Mouse (Mus musculus) Patski (cell line): Measurements from ENCODE around the gene Ahnak. TPM values are rescaled to one million over a fixed set of nuclear protein-coding genes. Genes with fewer than 3 reads are reported as not detected.

Experiments used
- ATAC-seq: fragments of 100-300 bp; one replicate; pipeline ENCODE4 v1.8.0; 2021
- CTCF ChIA-PET: fragments of 350-600 bp; sonication (Branson Sonifier 250); formaldehyde crosslinking; loops from one replicate; lab custom pipeline; 2022; ENCODE audit warnings: inconsistent platforms; lab: Charles Lee
- POLR2A ChIA-PET: fragments of 350-600 bp; sonication (Branson Sonifier 250); formaldehyde crosslinking; loops from one replicate; lab custom pipeline; 2022; ENCODE audit warnings: antibody characterized with exemption, inconsistent platforms; lab: Charles Lee
- DNase-seq: peaks from one replicate; pipeline ENCODE4 v3.0.0-alpha.2; 2011; ENCODE audit warnings: low read depth, low spot score
- H3K27me3 ChIP-seq: fragments of 371-371 bp; one replicate; pipeline ENCODE4 v1.5.1; 2021
- CTCF ChIP-seq: fragments of 100-300 bp; IDR thresholded peaks from one replicate; pipeline ENCODE4 v1.5.1; 2021
- in situ Hi-C: fragments of 300-500 bp; cut with MboI; formaldehyde crosslinking; loops from 3 replicates; pipeline ENCODE4 v1.11.1; 2018; ENCODE audit warnings: low pct_unique_long_range_greater_than_20kb, mixed read lengths
- polyA plus RNA-seq: library from polyadenylated mRNA; unstranded; gene quantifications from one replicate; pipeline ENCODE4 v1.2.3, GENCODE M21; 2021

The Ahnak gene
- polyA plus RNA-seq, 1 experiment from 2014 or later: 57.7 TPM

DNA sequence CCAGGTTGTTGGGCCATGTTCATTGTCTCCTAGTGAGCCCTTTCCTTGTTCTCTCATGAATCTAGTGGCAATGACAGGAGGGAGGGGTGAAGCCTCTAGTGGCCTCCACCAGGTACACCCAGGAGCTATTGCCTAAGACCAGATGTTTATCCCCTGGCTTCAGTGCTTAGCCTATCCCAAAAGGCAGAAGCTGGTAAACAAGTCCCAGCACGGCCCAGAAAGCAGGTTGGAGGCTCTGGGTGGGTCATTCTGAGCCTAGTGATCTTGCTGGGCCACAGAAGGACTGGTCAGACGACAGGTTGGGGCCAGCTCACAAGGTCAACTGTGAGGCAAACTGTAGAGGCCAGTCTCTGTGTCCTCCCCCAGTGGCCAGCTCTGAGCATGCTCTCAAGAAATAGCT is 101.6 kb downstream of the Ahnak start:
- TF ChIP-seq CTCF: no peak
- no peak for ATAC-seq
- in situ Hi-C loops: no loop called here
- ChIA-PET POLR2A (no interaction called here), CTCF (no interaction called here)
- no peak for DNase-seq
- H3K27me3 ChIP-seq: no peaks in the 10 kb centered on the region

DNA sequence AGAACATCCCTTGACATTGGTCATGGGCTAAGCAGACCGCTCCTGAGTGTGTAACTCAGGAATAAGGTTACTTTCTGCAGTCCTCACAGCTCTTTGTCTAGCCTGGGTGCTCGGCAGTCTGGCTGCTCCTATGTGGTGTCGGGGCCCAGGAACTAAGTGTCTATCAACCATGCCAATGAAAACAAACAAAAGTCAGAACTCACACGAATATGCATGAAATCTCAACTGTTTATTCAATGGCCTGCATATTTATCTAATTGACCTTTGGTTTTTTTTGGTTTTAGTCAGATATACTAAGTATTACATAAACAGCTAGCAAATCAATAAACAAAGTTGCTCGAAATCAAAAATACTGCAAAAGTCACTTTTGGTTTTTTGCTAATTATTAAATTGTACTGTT is 106.0 kb downstream of the Ahnak start:
- no peak for TF ChIP-seq CTCF
- ATAC-seq (no peak), DNase-seq (no peak)
- no peaks in the 10 kb centered on the region for H3K27me3 ChIP-seq
- CTCF ChIA-PET: interaction anchor here (0.7 to 1.1 kb wide), 2 partner anchors 119 to 255 kb away, joined by 3 to 4 read pairs; no protein-coding TSS in a partner anchor
- POLR2A ChIA-PET: interaction anchor here (1.4 kb wide), 1 partner anchor 12 kb away, joined by 6 read pairs; no protein-coding TSS in a partner anchor
- in situ Hi-C loops: no loop called here

GRCm38 (mm10) chr19:9097441-9097840 is 108.4 kb downstream of the Ahnak start:
- ChIA-PET POLR2A (no interaction called here), CTCF (interaction anchor here (1.4 to 6.0 kb wide), 2 partner anchors 15 to 105 kb away, joined by 3 to 21 read pairs; no protein-coding TSS in a partner anchor)
- no peak for TF ChIP-seq CTCF
- no peaks in the 10 kb centered on the region for H3K27me3 ChIP-seq
- ATAC-seq (no peak), DNase-seq (no peak)
- in situ Hi-C loops: no loop called here

DNA sequence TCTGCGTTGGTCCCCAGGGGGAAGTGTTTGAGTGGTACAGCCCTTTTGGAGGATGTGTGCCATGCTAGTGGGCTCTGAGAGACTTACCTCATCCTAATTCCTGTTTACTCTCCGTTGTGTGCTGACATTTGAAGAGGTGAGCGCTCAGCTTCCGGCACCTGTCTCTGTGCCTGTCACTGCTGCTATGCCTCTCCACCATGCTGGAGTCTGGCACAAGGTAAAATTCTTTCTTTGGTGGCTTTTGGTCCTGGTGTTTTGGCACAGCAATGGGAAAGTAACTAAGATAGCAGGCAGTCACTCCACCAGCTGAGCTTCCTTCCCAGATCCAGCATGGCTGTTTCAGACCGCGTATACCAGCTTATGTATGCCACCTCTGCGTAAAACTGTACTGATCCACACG is 110.7 kb downstream of the Ahnak start:
- in situ Hi-C loops: no loop called here
- H3K27me3 ChIP-seq: no peaks in the 10 kb centered on the region
- ATAC-seq (no peak), DNase-seq (no peak)
- POLR2A ChIA-PET: no interaction called here
- no peak for TF ChIP-seq CTCF
- CTCF ChIA-PET: interaction anchor here (1.8 to 6.0 kb wide), 3 partner anchors 10 to 123 kb away, joined by 7 to 21 read pairs (median 8); no protein-coding TSS in a partner anchor

DNA sequence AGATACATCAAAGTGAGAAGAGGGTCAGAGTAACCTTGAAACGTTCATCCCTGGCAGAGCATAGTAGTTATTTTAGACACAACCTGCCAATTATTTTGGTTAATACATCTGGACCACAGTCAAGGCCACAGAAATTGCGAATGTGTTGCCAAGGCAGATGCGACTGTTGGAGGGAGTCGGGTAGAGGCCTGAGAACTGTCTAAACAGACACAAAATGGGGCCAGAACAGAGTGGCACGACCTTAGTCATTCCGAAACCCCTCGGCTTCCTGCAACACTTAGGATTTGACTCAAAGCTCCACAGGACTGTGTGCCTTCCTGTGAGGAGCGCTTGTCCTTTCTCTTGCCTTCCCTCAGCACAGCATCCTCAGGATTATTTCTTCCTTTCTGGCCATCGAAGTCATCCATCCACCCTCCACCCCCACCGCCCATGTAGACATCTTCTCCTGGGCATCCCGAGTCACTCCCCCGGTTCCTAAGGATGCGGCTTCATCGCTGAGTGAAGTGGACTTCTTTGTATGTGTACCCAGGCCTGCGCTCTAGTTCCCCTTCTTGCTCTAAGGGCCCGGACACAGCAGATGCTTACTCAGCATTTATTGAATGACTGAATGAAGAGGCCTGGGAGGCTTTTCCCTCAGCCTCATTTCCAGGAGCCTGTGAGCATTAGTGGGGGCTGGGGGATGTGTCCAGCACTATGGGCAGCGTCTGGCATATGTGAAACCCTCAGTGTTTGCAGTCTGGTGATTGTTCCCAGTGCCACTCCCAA is 111.4 kb downstream of the Ahnak start:
- DNase-seq (no peak), ATAC-seq (no peak)
- CTCF ChIA-PET: interaction anchor here (1.0 to 6.0 kb wide), 4 partner anchors 9 to 124 kb away, joined by 3 to 21 read pairs (median 8); no protein-coding TSS in a partner anchor
- TF ChIP-seq CTCF: no peak
- POLR2A ChIA-PET: no interaction called here
- in situ Hi-C loops: no loop called here
- H3K27me3 ChIP-seq: no peaks in the 10 kb centered on the region

DNA sequence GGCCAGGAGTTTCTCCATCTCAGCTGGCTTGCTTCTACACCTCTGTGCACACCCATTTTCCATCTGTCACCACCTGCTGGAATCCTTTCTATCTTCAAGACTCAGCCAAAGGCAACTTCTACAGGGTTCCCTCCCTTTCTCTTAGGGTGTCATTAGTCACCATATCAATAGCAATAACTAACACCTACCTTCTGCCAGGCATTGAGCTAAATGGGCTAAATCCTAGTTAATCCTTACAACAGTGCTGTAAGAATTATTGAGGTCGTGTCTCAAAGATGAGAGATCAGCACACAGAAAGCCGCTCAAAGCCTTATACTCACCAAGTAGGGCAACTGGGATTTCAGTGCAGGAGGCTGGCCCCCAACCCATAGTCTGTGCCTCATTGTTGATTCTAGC is 112.0 kb downstream of the Ahnak start:
- ATAC-seq: no peak
- ChIA-PET POLR2A (no interaction called here), CTCF (interaction anchor here (1.0 to 6.0 kb wide), 2 partner anchors 11 to 18 kb away, joined by 3 to 21 read pairs; no protein-coding TSS in a partner anchor)

DNA sequence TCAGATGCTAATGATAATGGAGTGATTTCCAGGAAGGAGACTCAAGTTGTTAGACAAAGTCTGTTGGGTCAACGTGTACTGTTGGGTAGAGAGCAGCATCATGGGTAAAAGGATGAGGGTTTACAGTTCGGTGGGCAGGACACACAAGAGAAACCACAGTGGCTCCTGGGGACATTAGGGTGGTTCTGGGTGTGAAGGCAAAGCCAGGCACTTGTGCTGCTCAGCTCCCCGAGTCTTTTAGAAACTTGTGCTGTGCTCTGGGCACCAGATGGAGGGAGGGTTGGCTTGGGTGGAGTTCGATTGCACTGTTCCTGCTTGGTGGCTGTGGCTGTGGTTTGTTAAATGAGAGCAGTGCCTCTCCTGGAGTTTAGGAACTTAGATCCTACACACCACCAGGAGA is 114.9 kb downstream of the Ahnak start:
- in situ Hi-C loops: no loop called here
- POLR2A ChIA-PET: no interaction called here
- TF ChIP-seq CTCF: no peak
- DNase-seq (no peak), ATAC-seq (no peak)
- H3K27me3 ChIP-seq: no peaks in the 10 kb centered on the region
- CTCF ChIA-PET: interaction anchor here (1.5 to 2.0 kb wide), 2 partner anchors 22 to 127 kb away, joined by 4 read pairs; no protein-coding TSS in a partner anchor

More for the DNA sequence above, 112.0 kb downstream of the Ahnak start:
- DNase-seq: no peak
- in situ Hi-C loops: no loop called here
- TF ChIP-seq CTCF: no peak
- no peaks in the 10 kb centered on the region for H3K27me3 ChIP-seq

DNA sequence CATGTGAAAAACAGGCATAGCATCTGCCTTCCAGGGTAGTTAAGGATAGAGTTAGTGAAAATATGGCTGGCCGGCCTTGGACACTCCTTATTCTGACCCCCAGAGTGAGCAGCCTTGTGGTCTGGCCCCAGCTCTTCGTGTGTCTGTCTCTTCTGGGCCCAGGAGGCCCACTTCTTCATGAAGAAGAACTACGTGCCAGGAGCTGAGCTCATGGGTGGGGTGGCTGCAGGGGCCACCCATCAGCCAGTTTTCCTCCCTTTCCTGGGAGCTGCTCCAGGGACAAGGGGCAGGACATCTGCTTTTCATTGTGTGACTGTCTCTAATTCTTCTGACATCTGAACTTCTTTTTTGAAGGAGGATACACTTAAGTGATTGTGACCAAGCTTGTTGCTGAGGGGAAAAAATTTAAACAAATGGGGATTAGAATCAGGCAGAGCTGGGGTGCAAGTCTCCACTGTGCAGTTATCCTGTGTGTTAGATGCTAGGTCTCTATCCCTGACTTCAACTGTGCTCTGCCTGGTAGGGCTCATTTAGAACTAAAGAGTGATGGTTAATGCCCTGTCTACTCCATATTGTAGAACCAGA is 116.1 kb downstream of the Ahnak start:
- no peaks in the 10 kb centered on the region for H3K27me3 ChIP-seq
- DNase-seq (no peak), ATAC-seq (no peak)
- TF ChIP-seq CTCF: no peak
- ChIA-PET CTCF (interaction anchor here (2.0 to 2.2 kb wide), 2 partner anchors 19 to 23 kb away, joined by 4 to 6 read pairs; no protein-coding TSS in a partner anchor), POLR2A (interaction anchor here (0.5 to 1.5 kb wide), 2 partner anchors 128 to 175 kb away, joined by 3 to 4 read pairs; no protein-coding TSS in a partner anchor)
- in situ Hi-C loops: no loop called here

GRCm38 (mm10) chr19:9106096-9106495 is 117.0 kb downstream of the Ahnak start:
- in situ Hi-C loops: no loop called here
- TF ChIP-seq CTCF: no peak
- ATAC-seq: no peak
- no peaks in the 10 kb centered on the region for H3K27me3 ChIP-seq
- no peak for DNase-seq
- ChIA-PET POLR2A (interaction anchor here (1.5 kb wide), 1 partner anchor 129 kb away, joined by 4 read pairs; no protein-coding TSS in a partner anchor), CTCF (interaction anchor here (0.8 to 2.2 kb wide), 2 partner anchors 20 to 26 kb away, joined by 3 to 6 read pairs; no protein-coding TSS in a partner anchor)

GRCm38 (mm10) chr19:9106751-9107378 is 117.8 kb downstream of the Ahnak start:
- in situ Hi-C loops: no loop called here
- POLR2A ChIA-PET: interaction anchor here (1.5 kb wide), 1 partner anchor 130 kb away, joined by 4 read pairs; no protein-coding TSS in a partner anchor
- H3K27me3 ChIP-seq: no peaks in the 10 kb centered on the region
- CTCF ChIA-PET: interaction anchor here (0.8 to 3.6 kb wide), 3 partner anchors 21 to 130 kb away, joined by 3 to 32 read pairs (median 6); no protein-coding TSS in a partner anchor
- TF ChIP-seq CTCF: no peak
- peak; percentile 81 for ATAC-seq
- DNase-seq: peak; percentile 38
